Mouse (Mus musculus) layer of hippocampus, adult 18-20 months (tissue): Measurements from ENCODE around the gene Syt6. TPM values are rescaled to one million over a fixed set of nuclear protein-coding genes. Genes with fewer than 3 reads are reported as not detected.
"Not testable (repeated sequence)": the region's sequence is repeated elsewhere in the genome, so short reads cannot be mapped to it uniquely, and the experiment has no call there.

Source experiments
- DNase-seq, 2 experiments: peaks; one replicate each; pipeline ENCODE4 v3.0.0; 2022; ENCODE audit warnings: low spot score in 2 of 2
- total RNA-seq, 2 experiments: library from RNA; stranded (reverse); gene quantifications; 2 replicates each; pipeline ENCODE4 v1.2.3; 2021

Gene Syt6
- total RNA-seq, 2 experiments from 2014 or later: 6.4 to 8.5 TPM

DNA sequence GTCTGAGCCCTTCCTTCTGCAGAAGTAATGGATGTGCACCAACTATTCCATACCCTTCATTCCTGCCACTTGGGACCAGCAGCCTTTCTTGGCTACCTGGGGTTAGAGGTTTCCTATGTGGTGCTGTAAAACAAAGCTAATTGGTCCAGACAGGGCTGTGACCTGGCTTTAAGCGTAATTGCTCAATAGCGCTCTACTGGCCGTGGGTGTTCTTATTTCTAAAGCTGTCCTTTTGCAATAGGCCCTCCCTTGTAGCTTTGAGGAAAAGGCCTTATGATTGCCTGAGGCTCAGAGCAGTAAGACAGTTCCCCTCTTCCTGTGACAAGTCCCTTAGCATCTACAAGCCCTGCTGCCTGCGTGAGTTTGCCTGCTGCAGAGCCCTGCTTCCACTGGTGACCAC, 22.6 kb downstream of the Syt6 start:
- DNase-seq: no peak

DNA sequence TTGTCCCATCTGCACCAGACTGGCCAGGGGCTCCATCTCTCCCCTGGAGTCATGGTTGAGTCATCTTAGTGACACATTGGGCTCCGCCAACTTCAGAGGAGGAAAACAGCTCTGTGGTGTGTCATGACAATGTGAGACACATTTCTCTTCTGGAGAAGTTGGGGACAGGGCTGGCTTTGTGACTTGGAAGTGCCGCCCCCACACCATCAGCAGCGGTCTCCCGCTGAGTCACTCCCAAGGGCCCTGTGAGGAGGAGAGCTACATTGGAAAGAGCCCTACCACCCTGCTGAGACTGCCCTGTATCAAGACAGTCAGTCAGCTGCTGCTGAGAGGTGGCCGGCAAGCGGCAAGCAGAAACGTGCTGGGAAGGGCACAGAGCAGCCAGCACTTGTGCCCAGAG, 26.0 kb downstream of the Syt6 start:
- DNase-seq: peak; percentile 6 to 30

DNA sequence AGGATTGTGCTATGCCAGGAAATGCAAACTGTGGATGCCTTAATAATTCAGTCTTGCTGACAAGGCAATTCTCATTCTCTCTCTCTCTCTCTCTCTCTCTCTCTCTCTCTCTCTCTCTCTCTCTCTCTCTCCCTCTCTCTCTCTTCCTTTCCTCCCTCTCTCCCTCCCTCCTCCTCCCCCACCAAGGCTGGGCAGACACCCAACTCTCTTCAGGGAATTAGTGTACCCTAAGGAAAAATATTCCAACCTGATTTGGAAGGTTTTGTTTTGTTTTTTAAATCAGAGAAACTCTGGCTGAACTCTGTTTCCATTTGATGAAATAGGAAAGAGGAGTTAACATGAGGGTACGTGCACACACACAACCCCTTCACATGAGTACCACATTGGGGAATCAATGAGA, 26.5 kb downstream of the Syt6 start:
- no peak for DNase-seq

DNA sequence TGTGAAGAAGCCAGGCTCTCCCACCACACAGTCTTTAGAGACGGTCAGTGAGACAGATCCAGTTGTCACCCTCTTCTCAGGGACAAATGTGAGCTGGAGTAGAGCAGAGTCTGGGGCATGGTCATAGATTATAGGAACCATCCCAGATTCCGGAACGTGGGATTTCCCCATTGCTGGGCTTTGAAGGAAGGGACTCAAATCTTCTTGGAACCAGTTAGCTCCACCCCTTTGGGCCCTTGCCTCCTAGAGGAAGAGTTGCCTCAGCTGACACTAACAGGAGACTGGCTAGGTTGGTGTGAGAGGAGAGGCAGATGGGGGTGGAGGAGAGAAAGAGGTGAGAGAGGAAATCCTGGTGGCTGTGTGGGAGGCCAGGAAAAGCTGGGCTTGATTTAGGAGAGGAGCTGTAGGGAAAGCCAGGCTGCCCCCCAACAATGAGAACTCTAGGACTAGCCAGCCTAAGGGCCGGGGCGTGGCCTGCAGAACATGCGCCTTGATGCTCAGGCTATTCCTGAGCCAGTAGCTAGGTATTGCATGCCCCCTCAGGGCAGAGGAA, 31.1 kb downstream of the Syt6 start:
- DNase-seq: no peak

DNA sequence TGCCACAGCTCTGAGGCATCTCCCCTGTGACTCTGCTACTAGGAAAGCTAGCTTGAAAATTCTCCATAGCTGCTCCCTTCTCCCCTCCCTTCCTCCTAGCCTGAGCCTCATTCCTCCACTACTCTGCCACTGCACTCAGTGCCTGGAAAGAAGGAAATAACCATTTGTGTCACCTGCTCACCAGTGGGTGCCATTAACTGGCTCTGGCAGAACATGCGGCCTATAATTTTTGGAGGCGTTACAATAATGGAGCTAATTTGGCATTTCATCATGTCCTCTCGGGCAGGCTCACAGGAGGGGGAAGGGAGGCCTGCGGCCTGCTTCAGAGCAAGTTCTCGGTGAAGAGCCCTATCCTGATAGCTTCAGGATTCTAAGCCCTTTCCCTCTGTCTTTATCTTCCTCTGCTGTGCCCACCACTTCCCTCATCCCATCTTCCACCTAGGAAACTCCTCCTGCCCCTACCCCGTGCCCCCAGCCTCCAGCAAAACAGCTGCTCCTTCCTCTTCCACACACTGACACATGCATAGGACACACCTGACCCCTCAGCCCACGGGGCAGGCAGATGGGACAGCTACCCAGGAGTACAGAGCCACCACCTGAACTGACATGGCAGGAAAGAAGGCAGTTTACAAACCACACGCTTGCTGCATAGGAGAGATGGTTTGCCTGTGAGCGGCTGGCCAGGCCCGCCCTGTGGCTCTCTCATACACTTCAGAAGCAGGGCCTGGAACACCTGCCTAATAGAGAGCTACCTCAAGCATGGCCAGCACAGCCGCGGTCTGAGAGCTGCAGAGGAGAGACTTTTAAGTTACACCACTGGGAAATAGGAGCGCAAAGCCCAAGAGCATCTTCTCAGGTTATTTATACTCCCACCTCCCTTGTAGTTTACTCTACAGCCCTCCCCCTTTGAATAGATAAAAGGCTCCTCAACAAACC, 31.9 kb downstream of the Syt6 start:
- peak; percentile 18 to 23 for DNase-seq

DNA sequence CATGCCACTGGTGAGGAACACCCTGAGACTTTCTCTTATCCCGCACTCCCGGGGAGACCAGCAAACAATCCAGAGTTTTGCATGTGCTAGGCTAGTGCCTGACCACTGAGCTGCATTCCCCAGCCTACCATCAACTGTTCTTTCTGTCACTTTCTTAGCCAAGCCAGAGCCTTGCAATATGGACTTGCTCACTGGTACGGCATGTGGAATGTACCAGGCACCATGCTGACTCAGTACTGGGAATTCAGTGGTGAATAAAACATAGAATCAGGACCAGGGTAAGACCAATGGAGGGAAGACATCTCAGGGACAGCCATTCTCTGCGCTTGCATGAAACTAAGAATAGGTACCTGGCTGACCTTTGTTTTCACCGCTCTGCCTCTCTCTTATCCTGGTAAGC, 35.2 kb downstream of the Syt6 start:
- DNase-seq: no peak

DNA sequence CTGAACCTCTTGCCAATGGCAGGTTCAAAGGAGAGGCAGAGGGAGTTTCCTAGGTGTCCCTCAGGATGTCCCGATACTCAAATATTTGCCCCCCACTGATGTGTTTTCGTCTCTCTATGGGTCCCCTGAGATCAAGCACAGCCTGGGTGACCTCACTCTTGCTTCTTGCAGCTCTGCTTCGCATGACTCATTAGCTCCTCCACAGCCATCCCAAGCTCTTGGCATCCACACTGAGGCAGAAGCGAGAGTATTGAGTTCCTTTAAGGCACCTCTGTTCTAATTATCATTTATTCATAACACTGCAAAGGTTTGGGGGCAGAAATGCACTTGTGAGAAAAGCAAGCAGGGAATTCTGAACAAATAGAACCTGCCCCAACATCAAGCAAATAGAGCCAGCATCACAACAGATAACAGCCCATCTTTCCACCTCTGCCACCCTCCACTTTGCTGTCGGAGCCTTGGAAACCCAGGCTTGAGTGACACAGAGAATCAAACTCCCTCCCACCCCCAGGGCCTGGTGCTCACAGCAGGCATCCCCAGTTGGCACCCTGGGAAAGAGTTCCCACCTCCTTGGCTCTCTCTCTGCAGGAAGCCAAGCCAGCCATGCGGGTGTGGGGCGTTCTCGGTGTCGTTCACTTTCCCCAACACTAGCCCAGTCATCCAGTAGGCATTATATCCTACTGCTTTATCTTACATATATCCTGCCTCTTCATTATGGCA, 37.8 kb downstream of the Syt6 start:
- peak; percentile 70 to 80 for DNase-seq

DNA sequence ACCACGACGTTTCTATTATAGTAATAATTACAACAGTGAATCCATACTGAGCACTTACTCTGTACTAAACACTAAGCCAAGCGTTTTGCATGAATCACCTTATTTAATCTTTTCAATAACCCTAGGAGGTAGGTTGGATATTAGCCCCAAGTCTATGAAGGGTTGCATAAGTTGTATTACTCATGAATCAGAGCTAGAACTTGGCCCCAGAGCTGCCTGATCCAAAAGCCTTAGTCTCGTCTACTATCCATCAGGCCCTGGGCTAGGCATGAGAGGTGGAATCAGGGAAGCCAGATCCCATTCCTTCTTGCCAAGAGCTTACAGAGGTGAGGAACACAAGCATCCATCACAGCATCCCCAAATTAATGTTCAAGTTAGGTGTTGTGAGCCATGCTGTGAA, 40.6 kb downstream of the Syt6 start:
- DNase-seq: no peak

DNA sequence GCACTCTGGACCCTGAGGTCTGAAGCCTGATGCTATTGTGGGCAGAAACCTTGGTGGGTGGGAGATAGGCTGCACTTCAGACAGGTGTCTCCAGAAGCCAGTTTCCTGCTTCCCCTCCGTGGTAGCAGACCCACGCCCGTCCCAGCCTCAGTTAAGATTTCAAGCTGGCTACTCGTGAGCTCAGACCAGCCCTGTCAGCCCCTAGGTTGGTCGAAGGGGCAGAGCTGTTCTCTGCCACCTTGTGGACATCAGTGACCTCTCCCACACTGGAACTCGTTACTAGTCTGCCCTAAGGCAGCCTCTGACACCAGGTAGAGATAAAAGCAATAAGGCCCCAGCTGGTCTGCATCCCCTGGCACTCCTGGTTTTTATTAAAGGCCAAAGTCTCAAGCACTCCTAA, 42.0 kb downstream of the Syt6 start:
- no peak for DNase-seq

DNA sequence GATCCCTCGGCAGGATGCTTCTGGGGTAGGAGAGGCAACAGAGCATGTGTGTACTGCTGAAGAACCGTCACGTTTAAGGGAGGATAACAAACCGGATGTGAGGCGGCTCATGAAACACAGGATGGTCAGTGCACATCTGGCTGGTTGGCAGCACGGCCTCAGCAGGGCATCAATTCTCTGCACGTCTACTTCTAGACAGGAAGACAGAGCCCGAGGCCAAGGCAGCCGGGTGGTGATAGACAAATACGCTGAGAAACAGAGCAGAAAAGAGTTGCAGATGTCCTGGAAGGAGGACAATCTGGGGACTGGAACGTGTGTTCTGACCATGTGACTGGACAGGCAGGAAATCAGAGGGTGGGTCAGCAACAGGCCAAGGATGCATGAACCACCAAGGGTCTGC, 45.1 kb downstream of the Syt6 start:
- DNase-seq: no peak

DNA sequence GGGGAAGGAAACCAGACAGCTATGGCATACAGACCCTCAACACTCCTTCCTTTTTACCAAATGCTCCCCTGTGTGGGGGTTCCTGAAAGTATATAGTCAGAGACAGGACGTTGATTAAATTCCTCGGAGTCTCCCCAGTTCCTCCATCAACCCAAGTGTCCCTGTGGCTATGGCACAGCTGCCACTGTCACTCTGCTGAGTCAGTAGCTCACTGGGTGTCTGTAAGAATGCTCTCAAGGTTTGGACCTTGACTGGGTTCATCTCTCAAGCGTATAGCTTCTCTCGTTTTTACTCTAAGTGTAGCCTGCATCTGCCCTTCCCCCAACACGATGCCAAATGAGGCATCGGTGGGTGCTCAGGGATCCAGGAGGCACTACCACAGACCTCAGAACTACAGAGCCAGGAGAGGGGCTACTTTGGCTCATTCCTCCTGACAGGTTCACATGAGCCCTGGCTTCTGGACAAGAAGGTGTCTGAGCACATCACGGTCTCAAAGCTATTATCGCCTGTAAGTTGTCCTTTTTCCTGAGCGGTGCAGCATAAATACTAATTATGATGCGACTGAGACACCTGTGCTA, 49.0 kb downstream of the Syt6 start:
- no peak for DNase-seq

DNA sequence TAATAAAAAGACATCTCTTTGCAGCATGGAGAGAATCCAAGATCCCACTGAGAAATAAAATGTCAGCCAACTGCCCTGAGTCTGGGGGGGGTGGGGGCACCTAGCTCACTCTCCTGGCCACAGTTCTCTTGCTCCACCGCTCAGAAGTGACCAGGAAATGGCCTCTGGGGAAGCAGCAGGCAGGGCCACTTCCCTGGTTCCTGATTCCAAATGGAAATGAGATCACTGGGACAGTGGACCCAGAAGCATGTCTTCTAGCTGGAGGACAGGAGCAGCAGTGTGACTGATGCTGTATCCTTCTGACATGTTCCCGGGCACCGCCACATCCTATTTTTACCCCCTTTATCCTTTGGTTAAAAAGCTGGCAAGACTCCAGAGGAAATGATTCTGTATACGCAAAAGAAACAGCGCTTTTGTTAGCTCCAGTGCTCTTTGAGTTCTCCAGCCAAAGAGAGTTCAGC, 49.6 kb downstream of the Syt6 start:
- DNase-seq: no peak

DNA sequence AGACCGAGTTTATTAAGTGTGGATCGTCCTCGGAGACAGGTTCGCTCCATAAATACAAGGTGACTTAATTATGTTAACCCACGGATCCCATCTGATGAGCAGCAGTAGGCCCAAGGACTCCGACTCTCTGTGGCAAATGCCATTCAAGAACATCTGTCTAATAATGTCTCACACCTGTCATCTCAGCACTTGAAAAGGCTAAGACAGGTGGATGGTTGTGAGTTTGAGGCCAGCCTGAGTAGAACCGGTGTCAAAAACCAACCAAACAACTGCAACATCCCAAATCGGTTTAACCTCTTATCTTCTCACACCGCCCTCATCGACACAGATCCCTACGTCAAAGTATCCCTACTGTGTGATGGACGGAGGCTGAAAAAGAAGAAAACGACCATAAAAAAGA, 50.1 kb downstream of the Syt6 start:
- DNase-seq: no peak

DNA sequence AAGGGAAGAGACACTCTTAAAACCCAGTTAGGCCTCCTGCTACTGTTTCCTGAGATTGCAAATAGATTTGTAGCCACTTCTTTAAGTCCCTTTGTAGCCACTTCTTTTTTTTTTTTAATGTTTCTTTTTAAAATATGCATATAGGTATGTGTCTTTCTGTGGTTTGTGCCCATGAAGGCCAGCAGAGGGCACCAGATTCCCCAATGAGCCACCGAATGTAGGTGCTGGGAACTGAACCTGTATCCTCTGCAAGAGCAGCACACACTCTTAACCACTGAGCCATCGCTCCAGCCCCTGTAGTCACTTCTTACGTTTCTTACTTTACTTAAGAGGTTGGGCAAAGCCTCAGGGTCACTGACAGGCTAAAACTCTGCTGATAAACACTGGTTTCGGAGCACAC, 51.5 kb downstream of the Syt6 start:
- no peak for DNase-seq

DNA sequence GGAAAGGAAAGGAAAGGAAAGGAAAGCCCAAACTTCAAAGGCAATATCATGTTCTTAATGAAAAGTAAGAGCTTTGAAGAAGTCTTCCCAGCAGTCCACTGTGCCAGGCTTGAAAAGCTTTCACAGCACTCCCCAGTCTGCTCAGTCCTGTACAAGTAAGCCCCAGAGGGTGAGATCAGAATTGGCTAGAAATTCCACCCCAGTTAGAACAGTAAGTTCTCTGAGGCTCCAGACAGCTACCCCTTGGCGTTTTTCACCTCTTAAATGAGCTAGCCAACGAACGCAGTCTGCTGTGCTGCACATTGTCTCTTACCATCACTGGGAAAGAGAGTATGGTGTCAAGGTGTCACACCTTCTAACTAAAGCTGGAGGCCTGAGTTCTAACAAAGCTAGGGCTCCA, 52.6 kb downstream of the Syt6 start:
- DNase-seq: no peak

DNA sequence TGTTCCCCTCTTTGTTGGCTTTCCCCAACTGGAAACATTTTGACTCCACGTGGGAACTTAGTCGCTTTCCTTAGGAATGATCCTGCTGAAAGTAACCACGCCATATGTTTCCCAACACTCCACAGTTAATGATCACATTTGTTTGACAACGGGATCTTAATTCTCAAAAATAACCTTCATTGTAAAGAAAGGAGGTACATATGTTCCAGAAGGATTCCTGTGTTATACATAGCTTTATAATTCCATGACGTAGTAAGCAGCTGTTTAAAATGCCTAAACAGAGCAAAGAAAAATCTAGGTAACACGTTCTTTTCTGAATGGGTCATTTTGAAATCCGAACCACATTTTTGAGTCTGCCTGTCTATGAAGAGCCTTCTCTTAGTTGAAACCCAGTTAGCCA, 58.1 kb downstream of the Syt6 start:
- DNase-seq: no peak

DNA sequence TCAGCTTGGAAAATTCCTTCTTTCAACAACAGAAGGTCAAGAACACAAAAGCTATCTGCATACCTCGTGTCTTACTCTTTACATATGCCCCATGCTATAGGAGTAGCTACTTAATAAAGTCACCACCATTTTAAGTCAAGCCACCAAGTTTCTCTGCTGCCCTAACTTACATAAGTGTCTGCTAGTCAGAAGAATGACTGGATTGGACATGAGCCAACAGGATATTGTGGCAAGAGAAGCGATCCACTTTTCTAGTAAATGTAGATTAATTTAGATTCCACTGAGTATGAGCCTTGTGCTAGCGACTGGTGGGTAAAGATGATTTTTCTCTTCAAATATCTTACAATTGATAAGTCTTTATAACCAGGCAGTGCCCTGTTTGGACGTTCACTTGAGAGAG, 58.8 kb downstream of the Syt6 start:
- DNase-seq: no peak

DNA sequence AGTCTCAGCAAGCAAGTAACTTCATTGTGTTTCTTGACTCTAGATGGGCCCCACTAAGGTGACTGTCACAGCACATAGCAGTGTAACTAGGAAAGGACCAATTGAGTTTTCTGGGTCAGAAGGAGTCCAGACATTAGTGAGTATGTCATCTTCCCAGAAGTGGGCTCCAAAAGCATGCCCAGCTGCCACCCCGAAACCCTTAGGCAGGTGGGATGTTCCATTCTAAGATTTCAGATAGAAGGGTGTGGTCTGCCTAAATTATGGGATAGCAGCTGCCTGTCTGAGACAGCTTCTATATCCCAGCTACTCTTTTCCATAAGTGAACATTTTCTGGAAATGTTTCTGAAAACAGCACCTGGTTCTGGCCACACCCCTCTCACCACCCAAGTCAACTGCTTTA, 59.2 kb downstream of the Syt6 start:
- no peak for DNase-seq

DNA sequence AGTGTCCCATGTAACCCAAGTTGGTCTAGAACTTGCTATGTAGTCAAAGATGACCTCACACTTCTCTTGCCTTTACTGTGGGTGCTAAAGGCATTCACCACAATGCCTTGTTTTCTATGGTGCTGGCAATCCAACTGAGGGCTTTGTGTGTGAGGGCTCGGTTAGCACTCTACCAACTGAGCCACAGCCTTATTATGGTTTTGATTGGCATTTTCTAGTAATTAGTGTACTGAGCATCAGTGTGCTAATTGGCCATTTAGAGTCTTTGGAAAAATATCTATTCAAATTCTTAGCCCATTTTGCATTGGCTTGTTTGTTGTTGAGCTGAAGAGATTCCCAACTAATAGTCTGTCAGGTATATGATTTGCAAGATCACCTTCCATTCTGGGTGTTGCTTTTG, 62.6 kb downstream of the Syt6 start:
- no peak for DNase-seq

DNA sequence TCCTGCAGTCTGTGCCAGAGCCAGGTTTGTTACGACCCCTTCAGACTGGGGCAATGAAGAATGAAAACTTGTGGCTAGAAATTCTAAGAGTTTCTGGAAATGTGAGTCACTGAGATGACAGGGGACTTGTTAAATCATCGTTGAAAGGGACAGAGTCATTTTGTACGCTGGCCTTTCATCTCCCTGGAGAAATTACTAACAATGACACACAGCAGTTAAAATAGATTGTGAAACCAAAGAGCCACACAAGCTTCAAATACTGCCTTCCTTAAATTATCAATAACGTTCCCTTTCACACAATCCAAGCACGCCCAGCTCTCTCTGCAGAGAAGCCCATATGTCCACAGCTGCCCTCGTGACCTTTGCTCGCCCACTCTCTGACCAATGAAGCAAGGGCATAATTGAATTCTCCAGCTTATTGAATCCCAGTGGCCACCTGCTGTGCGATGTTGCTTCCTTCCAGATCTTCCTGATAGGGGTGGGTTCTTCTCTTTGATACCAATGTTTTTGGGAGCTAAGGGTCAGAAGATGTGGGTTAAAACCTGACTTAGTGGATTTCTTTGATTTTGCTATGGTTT, 65.3 kb downstream of the Syt6 start:
- DNase-seq: no peak

DNA sequence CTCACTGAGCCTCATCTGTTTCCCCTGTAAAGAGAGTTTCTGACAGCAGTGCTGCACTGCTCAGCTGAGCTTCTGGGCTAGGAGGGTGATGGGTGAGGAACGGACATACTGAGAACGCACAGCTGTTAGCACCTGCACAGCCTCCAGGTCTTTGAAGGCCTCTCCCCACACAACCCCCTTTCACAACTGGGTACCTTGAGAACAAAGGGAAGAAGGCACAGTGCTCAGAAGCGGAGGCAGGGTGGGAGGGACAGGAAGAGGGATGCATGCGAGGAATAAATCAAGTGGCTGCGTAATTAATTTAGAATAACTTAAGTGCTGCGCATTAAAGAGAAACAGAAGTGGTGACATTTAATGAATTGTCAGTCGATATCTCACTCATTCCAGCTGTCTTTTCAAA, 66.3 kb downstream of the Syt6 start:
- no peak for DNase-seq

DNA sequence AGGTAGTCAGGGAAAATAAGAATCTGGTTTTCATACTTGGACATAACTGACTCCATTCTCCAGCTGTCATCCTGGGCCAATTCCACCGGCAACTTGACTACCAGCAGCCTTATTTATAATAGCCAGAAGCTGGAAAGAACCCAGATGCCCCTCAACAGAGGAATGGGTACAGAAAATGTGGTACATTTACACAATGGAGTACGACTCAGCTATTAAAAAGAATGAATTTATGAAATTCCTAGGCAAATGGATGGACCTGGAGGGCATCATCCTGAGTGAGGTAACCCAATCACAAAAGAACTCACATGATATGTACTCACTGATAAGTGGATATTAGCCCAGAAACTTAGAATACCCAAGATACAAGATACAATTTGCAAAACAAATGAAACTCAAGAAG, 70.9 kb downstream of the Syt6 start, which contains the start of gene Atg4a-ps:
Gene Atg4a-ps, minus strand, starts transcription at position 101 of the 400 bp plus-strand sequence.
- DNase-seq: not testable (repeated sequence)
